Mouse (Mus musculus) lung, adult 2 months (tissue): ENCODE measurements around the gene Zfp362.

Source experiments
- CTCF ChIP-seq: fragments of 200-500 bp; IDR thresholded peaks from 2 replicates; pipeline ENCODE4 v1.5.1; 2011; ENCODE audit warnings: mild to moderate bottlenecking, low read length, control low read depth; ENCODE audit not compliant: insufficient read depth
- POLR2A ChIP-seq: fragments of 200-500 bp; IDR thresholded peaks from 2 replicates; pipeline ENCODE4 v1.6.1; 2011; ENCODE audit warnings: low read depth, mild to moderate bottlenecking, control low read depth, low read length, borderline replicate concordance; ENCODE audit errors: extremely low read depth

DNA sequence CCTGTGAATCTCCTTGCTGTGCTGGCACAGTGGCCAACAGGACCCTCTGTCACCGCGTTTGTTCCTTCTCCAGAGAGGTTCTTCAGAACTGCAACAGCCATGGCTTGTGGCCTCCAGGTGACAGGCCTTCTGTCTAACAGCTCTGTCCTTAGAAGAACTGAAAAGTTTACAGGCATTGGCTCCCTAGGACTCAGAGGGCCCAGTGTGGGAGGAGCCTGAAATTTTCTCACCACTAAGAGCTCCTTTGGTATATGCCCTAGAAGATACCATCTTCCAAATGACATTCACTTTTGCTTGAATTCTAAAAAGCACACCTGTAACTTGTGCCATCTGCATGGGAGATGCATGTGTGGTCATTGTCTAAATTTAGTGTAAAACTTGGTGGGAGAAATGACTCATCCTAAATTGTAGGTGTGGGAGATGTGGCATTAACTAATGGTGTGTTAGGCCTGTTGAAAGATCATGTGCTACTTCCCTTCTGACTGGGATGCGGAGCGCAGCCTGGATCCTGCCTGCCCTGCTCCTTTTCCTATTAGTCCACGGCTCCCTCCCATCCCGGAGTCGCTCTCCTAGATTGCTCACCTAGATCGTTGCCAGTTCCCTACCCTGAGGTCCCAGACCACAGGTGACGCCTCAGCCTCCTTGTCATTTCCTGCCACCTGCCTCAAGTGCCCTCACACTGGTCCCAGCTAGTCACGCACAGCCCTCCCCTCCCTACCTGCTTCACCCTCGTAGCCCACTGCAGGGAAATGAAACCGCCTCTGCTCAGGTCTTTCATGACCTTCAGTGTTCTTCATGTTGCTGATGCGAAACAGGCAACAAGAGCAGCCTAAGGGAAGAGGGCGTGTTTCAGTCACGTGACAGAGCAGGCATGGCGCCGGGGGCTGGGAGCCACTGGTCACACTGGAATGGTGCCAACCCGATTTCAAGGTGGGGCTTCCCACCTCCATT is 70.8 kb downstream of the Zfp362 start:
- TF ChIP-seq POLR2A (no peak), CTCF (no peak)
